Mouse (Mus musculus) lung, postnatal 0 days (tissue): ENCODE measurements around the gene Fastkd1.

Experiments used
- CTCF ChIP-seq: IDR thresholded peaks from 2 replicates; pipeline ENCODE4 v1.5.1; 2016; ENCODE audit warnings: antibody characterized with exemption, mild to moderate bottlenecking
- EP300 ChIP-seq: IDR thresholded peaks from 2 replicates; pipeline ENCODE4 v1.6.1; 2016; ENCODE audit warnings: antibody characterized with exemption, mild to moderate bottlenecking, control low read depth

DNA sequence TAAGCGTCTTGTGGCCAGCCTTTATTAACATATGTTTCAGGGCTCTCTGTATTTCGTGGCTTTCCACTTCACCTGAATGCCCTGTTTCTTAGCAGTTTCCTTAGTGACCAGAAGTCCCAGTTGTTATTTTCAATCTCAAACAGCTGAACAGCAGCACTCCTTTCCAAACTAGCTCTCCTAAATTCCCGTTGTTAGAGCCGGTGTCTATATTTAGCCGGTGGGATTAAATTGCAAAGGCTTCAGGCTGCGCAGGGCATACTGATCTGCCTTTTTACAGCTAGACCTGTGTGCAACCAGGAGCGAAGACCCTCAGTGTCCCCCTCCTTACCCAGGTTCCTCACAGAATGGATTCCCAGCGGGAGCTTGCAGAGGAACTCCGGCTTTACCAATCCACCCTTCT lies 43.5 kb downstream of the Fastkd1 start, which contains the start of gene Klhl41:
- no peak for TF ChIP-seq CTCF
- no peak for TF ChIP-seq EP300
